Mouse (Mus musculus) R1 (cell line): ENCODE results near the gene Edil3.
"Not testable (repeated sequence)": the region's sequence is repeated elsewhere in the genome, so short reads cannot be mapped to it uniquely, and the experiment has no call there.

Experiments
- DNase-seq: peaks from one replicate; pipeline ENCODE4 v3.0.0-alpha.2; 2018; ENCODE audit warnings: low read depth, low spot score

Edil3 gene

GRCm38 (mm10) chr13:88972355-88972754, 151.1 kb downstream of the Edil3 start:
- no peak for DNase-seq

- no peak for DNase-seq
Measured at GRCm38 (mm10) chr13:89007696-89008427, 186.6 kb downstream of the Edil3 start.

DNA sequence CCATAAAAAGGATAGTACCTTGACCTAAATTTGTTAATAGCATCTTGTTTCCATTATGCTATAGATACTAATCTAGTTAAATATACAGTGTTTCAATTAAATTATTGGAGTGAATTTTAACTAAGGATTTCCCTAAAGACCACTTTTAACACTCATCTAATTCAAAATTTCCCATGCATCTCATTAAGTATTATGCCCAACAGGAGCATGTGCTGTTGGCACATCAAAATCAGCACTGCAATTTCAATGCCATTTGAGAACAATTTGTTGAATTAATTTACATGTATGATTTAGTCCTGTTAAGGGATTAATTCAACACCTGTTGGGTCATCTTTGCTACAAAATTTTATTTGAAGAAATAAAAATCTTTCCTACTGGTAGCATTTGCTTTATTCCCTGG, 191.2 kb downstream of the Edil3 start:
- DNase-seq: no peak

GRCm38 (mm10) chr13:89029817-89030539, 208.7 kb downstream of the Edil3 start:
- no peak for DNase-seq

DNA sequence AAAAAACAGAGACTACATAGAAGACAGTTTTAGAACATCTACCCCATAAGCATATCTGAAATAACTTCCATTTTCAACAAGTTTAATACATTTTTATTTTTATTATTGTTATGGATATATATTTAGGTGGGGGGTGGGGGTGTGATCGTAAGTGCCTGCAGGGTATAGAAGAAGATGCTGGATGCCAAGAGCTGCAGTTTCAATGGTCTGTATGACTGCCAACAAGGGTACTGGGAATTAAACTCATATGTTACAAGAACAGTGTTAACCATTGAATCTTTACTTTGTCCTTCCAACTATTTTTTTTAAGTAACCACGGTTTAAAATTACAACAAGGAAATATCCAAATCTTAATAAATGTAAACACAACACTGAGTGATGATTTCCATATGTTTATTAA, 214.4 kb downstream of the Edil3 start:
- DNase-seq: no peak

DNA sequence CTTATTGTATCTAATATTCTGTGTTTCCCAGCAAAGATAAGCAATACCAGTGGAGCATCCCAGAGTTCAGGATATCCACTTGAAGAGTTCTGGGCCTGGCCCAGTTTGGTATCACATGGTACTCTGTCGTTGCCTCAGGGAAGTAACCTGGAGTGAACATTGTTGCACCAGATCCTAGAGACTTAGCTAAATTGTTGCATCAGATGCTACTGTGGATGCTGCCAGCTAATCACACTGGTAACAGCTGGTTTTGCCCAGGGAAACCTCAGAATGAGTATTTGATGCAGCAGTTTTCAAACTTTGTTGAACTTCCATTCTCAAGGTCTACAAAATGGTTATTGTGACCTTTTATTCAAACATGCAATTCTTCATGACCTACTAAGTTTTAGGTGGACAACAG, 220.2 kb downstream of the Edil3 start:
- DNase-seq: no peak

DNA sequence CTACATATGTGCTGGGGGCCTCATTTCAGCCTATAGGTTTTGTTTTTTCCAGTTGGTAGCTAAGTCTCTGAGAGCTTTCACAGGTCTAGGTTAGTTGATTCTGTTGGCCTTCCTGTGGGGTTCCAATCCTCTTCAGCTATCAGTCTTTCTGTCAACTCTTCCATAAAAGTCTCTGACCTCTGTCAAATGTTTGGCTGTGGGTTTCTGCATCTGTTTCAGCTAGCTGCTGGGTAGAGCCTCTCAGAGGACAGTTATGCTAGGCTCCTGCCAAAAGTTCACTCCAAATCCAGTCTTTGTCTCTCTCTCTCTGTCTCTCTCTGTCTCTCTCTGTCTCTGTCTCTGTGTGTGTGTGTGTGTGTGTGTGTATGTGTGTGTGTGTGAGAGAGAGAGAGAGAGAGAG, 248.9 kb downstream of the Edil3 start:
- DNase-seq: not testable (repeated sequence)

GRCm38 (mm10) chr13:89076212-89076611, 254.9 kb downstream of the Edil3 start:
- no peak for DNase-seq

DNA sequence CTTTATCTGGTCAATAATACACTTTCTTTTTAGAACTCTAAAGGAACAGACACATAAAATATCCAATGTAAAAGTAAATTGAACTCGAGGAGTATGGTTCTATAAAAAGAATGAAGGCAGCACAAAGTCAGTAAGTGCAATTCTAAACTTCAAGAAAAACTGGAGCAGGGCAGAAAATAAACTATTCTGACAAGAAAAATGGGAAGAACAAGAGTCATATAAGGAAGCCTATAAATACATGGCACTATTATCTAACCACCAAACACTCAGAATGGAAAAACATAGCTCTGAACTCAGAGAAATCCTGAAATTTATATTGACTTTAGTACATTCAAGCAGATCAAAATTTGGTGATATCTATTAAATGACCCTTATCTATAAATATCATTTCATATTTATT, 284.6 kb downstream of the Edil3 start:
- no peak for DNase-seq

DNA sequence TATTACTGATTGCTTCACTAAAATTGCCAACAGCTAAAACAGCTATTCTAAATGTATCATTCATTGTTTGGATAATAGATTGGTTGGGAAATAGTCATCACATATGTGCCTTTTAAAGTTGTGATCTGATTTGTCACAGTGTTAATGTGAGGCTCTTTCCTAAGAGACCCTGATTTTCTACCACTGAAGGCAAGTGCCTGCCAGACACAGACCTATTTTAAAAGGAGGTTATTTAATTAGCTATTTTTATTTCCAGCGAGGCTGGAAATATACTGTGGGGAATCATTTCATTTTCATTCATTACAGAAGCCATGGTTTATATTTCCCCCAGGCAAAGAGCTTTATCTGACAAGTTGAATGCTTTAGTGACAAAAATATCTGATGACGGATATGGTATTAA, 296.3 kb downstream of the Edil3 start:
- DNase-seq: no peak

DNA sequence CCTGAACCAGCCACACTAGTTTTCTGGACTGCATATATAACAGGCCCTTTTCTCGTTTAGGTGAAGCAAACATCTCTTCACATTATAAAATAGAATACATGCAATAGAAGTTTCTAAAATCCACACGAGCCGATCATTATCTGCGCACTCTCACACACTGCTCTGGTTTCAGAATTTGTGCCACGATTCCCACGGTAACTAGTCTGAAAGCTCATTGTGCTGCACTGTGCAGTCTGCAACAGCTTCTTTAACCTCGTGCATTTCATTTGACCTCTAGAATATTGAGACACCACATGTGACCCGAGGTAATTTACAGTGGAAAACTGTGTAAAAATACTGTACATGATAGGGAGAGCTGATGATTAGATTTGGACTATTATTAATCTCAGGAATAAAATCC, 298.5 kb downstream of the Edil3 start:
- DNase-seq: no peak

DNA sequence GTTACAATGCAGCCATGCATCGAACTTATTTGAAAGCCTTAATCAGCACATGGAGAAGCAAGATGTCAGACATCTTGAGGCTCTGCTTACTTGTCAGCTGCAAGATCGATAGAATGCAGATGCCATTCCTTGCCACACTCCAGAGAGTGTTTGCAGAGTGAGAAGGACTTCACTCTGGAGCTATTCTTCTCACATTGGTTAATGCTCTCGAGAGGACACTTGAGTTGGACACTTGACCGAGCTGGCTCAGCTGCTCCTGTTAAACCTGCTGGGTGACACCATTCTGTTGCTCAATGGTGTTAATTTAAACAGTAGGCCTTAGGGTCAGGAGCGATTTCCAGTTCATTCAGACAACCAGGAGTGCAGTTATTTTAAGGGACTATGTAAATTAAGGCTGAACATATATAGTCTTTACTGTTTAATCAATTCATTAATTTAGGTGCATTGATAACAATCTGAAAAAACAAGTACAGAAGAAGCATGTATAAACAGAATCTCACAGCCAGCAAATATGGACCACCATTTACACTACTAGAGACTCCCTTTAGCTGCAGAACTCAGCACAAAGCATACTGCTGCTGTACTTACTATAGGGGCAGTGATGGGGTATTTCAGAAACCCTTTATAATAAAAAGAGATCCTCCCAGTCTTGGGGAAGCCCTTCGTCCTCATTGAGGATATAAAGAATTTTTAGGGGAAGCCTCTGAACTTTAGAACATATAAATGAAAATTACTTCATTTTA, 301.4 kb downstream of the Edil3 start:
- no peak for DNase-seq

DNA sequence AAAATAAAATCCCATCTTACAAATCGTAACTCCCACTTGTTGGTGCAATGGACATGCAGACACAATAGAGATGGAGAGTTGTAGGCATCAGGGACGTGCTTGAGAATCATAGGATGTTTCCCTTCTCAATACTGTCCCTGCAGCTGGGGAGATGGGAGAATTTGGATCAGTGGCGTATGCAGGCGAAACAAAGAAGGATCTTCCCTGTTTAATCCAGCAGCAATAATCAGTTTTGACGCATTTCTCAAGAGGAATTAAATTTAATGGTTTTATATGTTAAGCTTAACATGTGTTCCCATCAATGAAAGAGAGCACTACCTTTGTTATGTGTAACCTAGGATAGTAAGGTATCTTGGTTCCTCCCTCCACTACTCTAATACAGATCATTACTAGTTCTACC, 302.1 kb downstream of the Edil3 start:
- DNase-seq: no peak

GRCm38 (mm10) chr13:89146056-89146547, 324.8 kb downstream of the Edil3 start:
- no peak for DNase-seq

- DNase-seq: no peak
Measured at GRCm38 (mm10) chr13:89151878-89152277, 330.6 kb downstream of the Edil3 start.

GRCm38 (mm10) chr13:89167960-89168359, 346.7 kb downstream of the Edil3 start:
- no peak for DNase-seq

DNA sequence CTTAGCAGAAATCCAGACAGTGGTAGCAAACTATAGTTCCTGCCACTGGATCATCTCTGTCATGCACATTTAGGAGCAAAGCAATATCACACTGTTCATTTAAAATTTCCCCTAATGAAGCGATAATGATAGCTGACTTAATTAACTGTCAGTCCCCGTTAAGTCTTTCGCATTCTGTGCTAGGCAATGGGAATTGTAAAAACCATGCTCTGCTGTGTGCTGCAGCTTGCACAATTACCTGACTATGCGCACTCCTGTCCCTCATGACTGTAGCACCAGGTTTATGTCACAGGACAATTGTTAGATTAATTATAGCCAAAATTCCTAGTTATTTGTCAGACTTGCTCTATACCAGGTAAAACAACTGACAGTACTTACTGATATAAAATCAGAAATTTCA, 348.8 kb downstream of the Edil3 start:
- DNase-seq: no peak

DNA sequence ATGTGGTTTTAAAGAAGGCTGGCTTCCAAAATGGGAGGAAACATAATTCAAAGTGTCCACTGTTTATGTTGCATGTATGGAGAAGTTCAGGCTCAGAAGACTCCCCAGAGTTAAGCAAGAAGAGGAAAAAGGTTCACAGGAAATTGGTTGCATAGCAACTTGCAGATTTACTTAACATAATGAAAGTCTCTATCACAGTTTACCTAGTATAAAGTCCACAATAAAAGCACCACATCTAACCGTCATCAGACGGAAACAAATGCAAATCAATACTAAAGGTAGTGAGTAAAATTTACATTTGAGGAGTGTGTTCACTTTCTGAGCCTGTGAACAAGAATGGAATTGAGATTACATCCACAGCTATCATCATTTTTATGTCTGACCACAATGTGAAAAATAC, 353.9 kb downstream of the Edil3 start:
- DNase-seq: no peak

GRCm38 (mm10) chr13:89189051-89189450, 367.8 kb downstream of the Edil3 start:
- DNase-seq: no peak

DNA sequence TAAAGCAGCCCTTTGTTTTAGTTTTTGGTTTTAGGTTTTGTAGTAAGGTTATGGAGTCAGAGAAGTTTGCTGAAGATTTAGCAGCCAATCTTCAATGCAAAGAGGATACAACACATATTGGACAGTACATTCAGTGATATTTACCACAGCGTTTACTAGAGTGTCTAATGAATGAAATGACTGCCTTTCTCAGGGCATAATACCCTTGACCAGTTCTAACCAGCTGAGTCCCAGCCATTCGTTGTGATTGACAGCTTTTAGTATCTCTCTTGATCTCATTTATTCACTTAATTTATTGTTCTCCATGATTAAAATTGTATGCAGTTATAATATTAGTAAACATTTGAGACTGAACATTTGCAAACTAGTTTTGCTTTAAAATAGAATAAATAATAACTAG, 375.7 kb downstream of the Edil3 start:
- no peak for DNase-seq

DNA sequence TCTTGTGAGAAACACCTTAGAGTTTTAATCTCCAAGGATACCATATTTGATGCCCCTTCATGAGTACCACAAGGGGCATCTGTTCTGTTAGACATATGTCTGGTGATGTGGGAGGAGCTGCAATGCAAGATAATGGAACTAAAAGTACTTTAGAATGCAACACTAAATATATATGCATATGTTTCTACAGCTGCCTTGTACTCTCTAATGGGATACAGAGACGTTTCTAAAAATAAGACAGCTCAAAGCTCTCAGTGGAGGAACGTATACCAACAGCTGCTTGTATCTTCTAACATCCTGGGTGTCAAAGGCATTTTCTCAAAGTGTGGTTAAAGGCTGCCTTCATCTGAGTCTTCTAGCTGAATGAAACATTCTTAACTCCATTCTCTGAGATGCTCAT, 378.0 kb downstream of the Edil3 start:
- DNase-seq: no peak

- peak; percentile 40 for DNase-seq
Measured at GRCm38 (mm10) chr13:89238104-89238503, 416.8 kb downstream of the Edil3 start.
